Mouse (Mus musculus): Measurements from ENCODE around the gene AY358078. TPM values are rescaled to one million over a fixed set of nuclear protein-coding genes. Genes with fewer than 3 reads are reported as not detected.
"Not testable (repeated sequence)": the region's sequence is repeated elsewhere in the genome, so short reads cannot be mapped to it uniquely, and the experiment has no call there.

The AY358078 gene
- not detected in 2 replicates for polyA plus RNA-seq (2012)

DNA sequence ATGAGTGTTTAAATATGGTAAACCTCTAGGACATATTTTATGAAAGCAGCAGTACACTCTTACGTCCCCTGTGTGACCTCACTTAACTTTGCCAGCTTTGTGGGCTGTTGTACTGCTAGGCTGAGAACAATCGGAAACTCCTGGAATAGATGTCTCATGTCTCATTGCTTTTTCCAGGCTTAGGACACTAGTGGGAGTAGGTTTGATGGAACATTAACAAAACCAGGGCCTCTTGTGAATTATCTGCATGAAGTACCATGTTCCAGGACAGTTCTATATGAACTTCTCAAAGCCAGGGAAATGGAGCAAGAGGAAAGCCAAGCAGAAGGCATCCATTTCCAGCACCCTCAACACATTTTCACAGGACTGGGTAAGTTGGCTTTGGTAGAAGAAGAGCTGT is at the start of gene AY358078:
Gene AY358078 (plus strand): TSS at position 301 of the 400 bp plus-strand sequence.
- H3K4me3 ChIP-seq (replicated peaks): no peak within 1 kb of the TSS
- no peak for TF ChIP-seq GATA1 (IDR thresholded peaks at IDR 0.05; ENCODE audit: low read length)
- TF ChIP-seq TAL1 (IDR thresholded peaks at IDR 0.05; ENCODE audit: low read length): no peak
- no peaks in the 10 kb centered on the region for H3K4me1 ChIP-seq (ENCODE audit: control insufficient read depth)
- no peaks in the 10 kb centered on the region for H3K27me3 ChIP-seq (ENCODE audit: control insufficient read depth)
- H3K36me3 ChIP-seq (ENCODE audit: control insufficient read depth): no peaks in the 10 kb centered on the region
- no peaks in the 10 kb centered on the region for H3K9me3 ChIP-seq (ENCODE audit: control insufficient read depth, low read length)

DNA sequence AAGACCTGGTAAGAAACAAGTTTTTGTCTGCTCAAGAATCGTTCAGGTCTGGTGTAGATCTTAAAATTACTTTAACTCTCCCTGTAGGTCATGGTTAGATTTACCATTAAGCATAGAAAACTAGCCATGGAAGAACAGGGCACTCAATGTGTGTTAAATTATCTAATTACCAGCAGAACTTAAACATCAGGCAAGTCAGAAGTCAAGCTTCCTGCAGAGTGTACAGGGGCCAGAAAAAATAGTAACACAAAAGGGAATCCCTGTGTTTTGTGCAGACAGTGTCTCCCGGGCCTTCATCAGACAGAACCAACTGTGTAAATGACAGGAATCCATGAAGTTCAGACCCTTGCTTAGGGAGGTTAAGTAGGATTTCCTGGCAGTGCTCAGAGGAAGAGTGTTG is 43.9 kb upstream of the AY358078 start:
- Histone ChIP-seq H3K27me3 (ENCODE audit: control insufficient read depth) (no peaks in the 10 kb centered on the region), H3K9me3 (ENCODE audit: control insufficient read depth, low read length) (no peaks in the 10 kb centered on the region), H3K4me3 (replicated peaks) (no peak overlapping the region), H3K4me1 (ENCODE audit: control insufficient read depth) (no peaks in the 10 kb centered on the region), H3K36me3 (ENCODE audit: control insufficient read depth) (no peaks in the 10 kb centered on the region)
- TF ChIP-seq TAL1 (IDR thresholded peaks at IDR 0.05; ENCODE audit: low read length): no peak
- no peak for TF ChIP-seq GATA1 (IDR thresholded peaks at IDR 0.05; ENCODE audit: low read length)

DNA sequence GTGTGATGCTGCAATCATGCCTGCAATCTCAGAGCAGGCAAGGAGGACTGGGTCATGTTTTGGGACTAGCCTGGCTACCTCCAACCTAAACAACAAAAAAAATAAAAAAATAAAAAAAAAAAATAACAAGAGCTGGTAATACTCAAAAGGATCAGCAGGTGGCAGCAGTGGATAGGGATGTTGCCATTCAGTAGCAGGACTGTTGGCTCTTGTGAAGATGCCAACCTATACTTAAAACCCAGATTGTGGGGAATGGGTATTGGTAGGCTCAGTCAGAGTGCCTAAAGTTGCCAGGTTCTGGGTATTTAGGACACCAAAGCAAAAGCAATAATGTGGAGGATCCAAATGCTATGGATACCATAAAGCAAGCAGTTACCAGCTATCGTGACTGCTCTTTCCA is 28.5 kb upstream of the AY358078 start:
- H3K4me3 ChIP-seq (replicated peaks); H3K9me3 ChIP-seq (ENCODE audit: control insufficient read depth, low read length); H3K27me3 ChIP-seq (ENCODE audit: control insufficient read depth); H3K4me1 ChIP-seq (ENCODE audit: control insufficient read depth); H3K36me3 ChIP-seq (ENCODE audit: control insufficient read depth): not testable (repeated sequence)

DNA sequence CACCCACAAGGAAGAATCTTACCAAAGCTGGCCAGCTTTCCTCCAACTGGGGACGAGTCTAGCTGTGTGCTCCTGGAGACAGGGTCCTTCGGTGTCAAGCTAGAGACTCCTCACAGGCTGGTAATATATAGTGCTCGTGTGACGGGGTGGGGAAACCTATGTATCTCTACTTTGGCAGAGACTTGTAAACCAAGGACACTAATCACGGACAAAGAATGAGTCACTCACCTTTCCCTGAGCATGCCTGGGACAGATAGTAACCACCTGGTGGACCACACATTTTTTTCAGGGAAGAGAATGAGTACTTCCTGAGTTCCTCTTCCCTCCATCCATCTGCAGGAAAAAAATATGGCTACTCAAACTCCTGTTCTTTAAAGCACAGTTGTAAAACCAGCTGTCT is 26.4 kb upstream of the AY358078 start, which contains the start of gene Ang4:
Gene Ang4 (minus strand): TSS at position 101 of the 400 bp plus-strand sequence.
- no peak within 1 kb of the TSS for H3K4me3 ChIP-seq (replicated peaks)
- TF ChIP-seq TAL1 (IDR thresholded peaks at IDR 0.05; ENCODE audit: low read length) (no peak), GATA1 (IDR thresholded peaks at IDR 0.05; ENCODE audit: low read length) (no peak)
- H3K27me3 ChIP-seq (ENCODE audit: control insufficient read depth): no peaks in the 10 kb centered on the region
- H3K36me3 ChIP-seq (ENCODE audit: control insufficient read depth): no peaks in the 10 kb centered on the region
- no peaks in the 10 kb centered on the region for H3K9me3 ChIP-seq (ENCODE audit: control insufficient read depth, low read length)
- H3K4me1 ChIP-seq (ENCODE audit: control insufficient read depth): no peaks in the 10 kb centered on the region

DNA sequence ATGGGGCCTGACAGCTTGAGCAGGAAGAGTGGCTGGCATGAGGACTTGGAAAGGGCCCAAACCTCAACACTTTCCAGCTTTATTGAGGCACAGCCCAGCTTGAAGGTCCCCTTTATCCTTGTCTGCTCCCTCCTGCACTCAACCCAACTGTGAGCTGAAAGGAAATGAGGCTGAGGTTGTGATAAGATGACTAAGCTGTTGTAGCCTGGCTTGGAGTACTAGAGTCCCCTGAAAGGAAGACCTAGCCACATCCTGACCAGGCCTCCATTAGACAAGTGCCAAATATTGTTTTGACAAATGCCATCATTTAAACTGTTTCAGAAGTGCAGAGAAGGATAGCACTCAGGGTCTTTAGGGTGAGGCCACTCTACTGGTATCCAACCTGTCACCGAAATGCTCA is 22.1 kb upstream of the AY358078 start:
- Histone ChIP-seq H3K4me1 (ENCODE audit: control insufficient read depth) (no peaks in the 10 kb centered on the region), H3K4me3 (replicated peaks) (no peak overlapping the region), H3K9me3 (ENCODE audit: control insufficient read depth, low read length) (no peaks in the 10 kb centered on the region), H3K36me3 (ENCODE audit: control insufficient read depth) (no peaks in the 10 kb centered on the region), H3K27me3 (ENCODE audit: control insufficient read depth) (no peaks in the 10 kb centered on the region)
- TF ChIP-seq GATA1 (IDR thresholded peaks at IDR 0.05; ENCODE audit: low read length) (no peak), TAL1 (IDR thresholded peaks at IDR 0.05; ENCODE audit: low read length) (no peak)

DNA sequence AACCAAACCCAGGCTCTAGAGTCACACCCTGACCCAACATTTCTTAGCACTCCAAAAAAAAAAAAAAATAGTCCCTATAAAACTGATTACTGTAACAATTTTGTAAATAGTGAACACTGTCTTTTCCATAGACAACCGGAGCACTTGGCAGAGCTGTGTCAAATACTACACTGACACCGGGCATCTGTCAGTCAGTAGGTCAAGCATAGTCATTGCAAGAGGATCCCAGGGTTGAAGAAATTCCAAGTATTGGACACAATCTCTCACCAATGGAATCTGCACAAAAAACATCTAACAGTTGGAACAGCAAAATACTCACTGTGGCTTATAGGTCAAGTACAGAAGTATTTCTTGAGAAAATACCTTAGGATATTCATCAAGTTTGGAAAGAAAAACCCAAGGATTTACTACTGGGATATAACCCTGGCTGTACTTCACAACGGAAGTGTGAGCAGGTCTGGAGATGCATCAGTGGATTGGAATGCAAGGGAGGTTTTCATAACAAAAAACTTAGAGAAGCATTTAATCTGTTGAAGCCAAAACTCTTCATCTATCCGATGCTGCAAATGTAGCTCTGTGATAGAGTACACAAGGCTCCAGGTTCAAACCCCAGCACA is 20.9 kb upstream of the AY358078 start:
- no peak overlapping the region for H3K4me3 ChIP-seq (replicated peaks)
- no peaks in the 10 kb centered on the region for H3K9me3 ChIP-seq (ENCODE audit: control insufficient read depth, low read length)
- H3K27me3 ChIP-seq (ENCODE audit: control insufficient read depth): no peaks in the 10 kb centered on the region
- no peaks in the 10 kb centered on the region for H3K36me3 ChIP-seq (ENCODE audit: control insufficient read depth)
- TF ChIP-seq TAL1 (IDR thresholded peaks at IDR 0.05; ENCODE audit: low read length) (no peak), GATA1 (IDR thresholded peaks at IDR 0.05; ENCODE audit: low read length) (no peak)
- H3K4me1 ChIP-seq (ENCODE audit: control insufficient read depth): no peaks in the 10 kb centered on the region

GRCm38 (mm10) chr14:51786335-51786734 is 13.5 kb upstream of the AY358078 start:
- no peak for TF ChIP-seq GATA1 (IDR thresholded peaks at IDR 0.05; ENCODE audit: low read length)
- TF ChIP-seq TAL1 (IDR thresholded peaks at IDR 0.05; ENCODE audit: low read length): no peak
- Histone ChIP-seq H3K36me3 (ENCODE audit: control insufficient read depth) (no peaks in the 10 kb centered on the region), H3K4me1 (ENCODE audit: control insufficient read depth) (no peaks in the 10 kb centered on the region), H3K4me3 (replicated peaks) (no peak overlapping the region), H3K27me3 (ENCODE audit: control insufficient read depth) (no peaks in the 10 kb centered on the region), H3K9me3 (ENCODE audit: control insufficient read depth, low read length) (peaks cover 3% of the 10 kb centered on the region; the same call in 1 of the 2 replicates)

DNA sequence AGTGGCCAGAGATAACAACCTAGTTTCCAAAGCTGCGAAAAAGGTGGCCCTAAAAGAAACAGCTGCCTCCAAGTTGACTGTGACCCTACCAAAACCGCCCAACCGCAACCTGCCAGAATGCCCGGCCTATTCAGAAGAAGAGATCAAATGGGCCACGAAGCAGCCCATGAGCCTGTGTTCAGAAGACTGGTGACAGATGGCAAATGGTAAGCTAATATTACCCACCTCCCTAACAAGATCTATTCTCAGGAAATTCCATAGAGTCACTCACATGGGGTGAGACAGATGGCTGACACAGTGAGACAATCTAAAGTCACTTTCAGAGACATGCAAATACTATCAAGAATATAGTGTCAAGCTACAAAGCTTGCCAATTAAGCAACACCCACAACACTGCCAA is 12.8 kb upstream of the AY358078 start:
- H3K36me3 ChIP-seq (ENCODE audit: control insufficient read depth): no peaks in the 10 kb centered on the region
- TF ChIP-seq TAL1 (IDR thresholded peaks at IDR 0.05; ENCODE audit: low read length) (no peak), GATA1 (IDR thresholded peaks at IDR 0.05; ENCODE audit: low read length) (no peak)
- no peaks in the 10 kb centered on the region for H3K27me3 ChIP-seq (ENCODE audit: control insufficient read depth)

DNA sequence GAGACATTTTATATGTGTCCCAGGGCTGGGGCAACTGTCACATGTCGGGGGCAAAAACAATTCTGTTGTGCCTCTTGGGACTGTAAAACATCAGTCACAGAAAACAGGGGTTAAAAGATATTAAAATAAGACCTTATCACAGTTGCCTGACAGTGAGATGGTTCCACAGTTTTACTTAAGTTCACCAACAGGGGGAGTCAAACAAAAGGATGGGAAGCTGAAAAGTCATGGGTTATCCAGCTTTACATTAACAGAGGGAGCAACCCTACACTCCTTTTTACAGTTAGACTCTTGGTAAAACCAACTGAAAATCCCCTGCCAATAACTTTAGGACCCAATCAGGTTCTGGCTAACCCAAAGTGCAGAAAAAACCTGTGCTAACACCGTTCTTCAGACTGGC is 10.7 kb upstream of the AY358078 start:
- peaks cover 5% of the 10 kb centered on the region; the same call in 1 of the 2 replicates for H3K9me3 ChIP-seq (ENCODE audit: control insufficient read depth, low read length)
- TF ChIP-seq TAL1 (IDR thresholded peaks at IDR 0.05; ENCODE audit: low read length) (no peak), GATA1 (IDR thresholded peaks at IDR 0.05; ENCODE audit: low read length) (no peak)
- no peaks in the 10 kb centered on the region for H3K27me3 ChIP-seq (ENCODE audit: control insufficient read depth)
- H3K36me3 ChIP-seq (ENCODE audit: control insufficient read depth): no peaks in the 10 kb centered on the region
- H3K4me1 ChIP-seq (ENCODE audit: control insufficient read depth): no peaks in the 10 kb centered on the region
- no peak overlapping the region for H3K4me3 ChIP-seq (replicated peaks)

More for the DNA sequence above, 12.8 kb upstream of the AY358078 start:
- no peak overlapping the region for H3K4me3 ChIP-seq (replicated peaks)
- H3K4me1 ChIP-seq (ENCODE audit: control insufficient read depth): no peaks in the 10 kb centered on the region
- peaks cover 3% of the 10 kb centered on the region; the same call in 1 of the 2 replicates for H3K9me3 ChIP-seq (ENCODE audit: control insufficient read depth, low read length)

GRCm38 (mm10) chr14:51794106-51794505 is 5.7 kb upstream of the AY358078 start:
- Histone ChIP-seq H3K36me3 (ENCODE audit: control insufficient read depth) (no peaks in the 10 kb centered on the region), H3K4me3 (replicated peaks) (no peak overlapping the region), H3K4me1 (ENCODE audit: control insufficient read depth) (no peaks in the 10 kb centered on the region), H3K27me3 (ENCODE audit: control insufficient read depth) (no peaks in the 10 kb centered on the region), H3K9me3 (ENCODE audit: control insufficient read depth, low read length) (peaks cover 3% of the 10 kb centered on the region; the same call in 1 of the 2 replicates)
- TF ChIP-seq GATA1 (IDR thresholded peaks at IDR 0.05; ENCODE audit: low read length): no peak
- TF ChIP-seq TAL1 (IDR thresholded peaks at IDR 0.05; ENCODE audit: low read length): no peak

Data from erythroblast, embryonic 14.5 days (primary cell).